Mouse (Mus musculus) megakaryocyte-erythroid progenitor cell, adult 5 weeks (primary cell): ENCODE data around the gene Igfl3. TPM values are rescaled to one million over a fixed set of nuclear protein-coding genes. Genes with fewer than 3 reads are reported as not detected.

Source experiments
- polyA plus RNA-seq: library from polyadenylated mRNA; stranded (reverse); fragments of >175 nt; gene quantifications from 2 replicates; pipeline ENCODE4 v1.2.3, GENCODE M21; 2012

Igfl3 gene
- polyA plus RNA-seq, result not detected in 2 replicates

GRCm38 (mm10) chr7:18176194-18176593, at the start of gene Igfl3:
Gene Igfl3 (plus strand): TSS chr7:18176494.

Other genes with a start within 250 kb of the Igfl3 start
- gene Ceacam11, start 204.4 kb upstream of the Igfl3 start, polyA plus RNA-seq, result not detected in 2 replicates
- gene Ceacam13, start 166.6 kb upstream of the Igfl3 start, polyA plus RNA-seq, result not detected in 2 replicates
- gene Ceacam12, start 110.6 kb upstream of the Igfl3 start, polyA plus RNA-seq, result not detected in 2 replicates
- not detected in 2 replicates for gene Mill1, start 68.9 kb downstream of the Igfl3 start, polyA plus RNA-seq
- not detected in 2 replicates for gene Psg18, start 178.5 kb downstream of the Igfl3 start, polyA plus RNA-seq